Mouse (Mus musculus): Measurements from ENCODE around the gene Bach2. TPM values are rescaled to one million over a fixed set of nuclear protein-coding genes. Genes with fewer than 3 reads are reported as not detected.

Gene Bach2
- total RNA-seq, 1 experiment from 2014 or later, result 4.7 TPM

DNA sequence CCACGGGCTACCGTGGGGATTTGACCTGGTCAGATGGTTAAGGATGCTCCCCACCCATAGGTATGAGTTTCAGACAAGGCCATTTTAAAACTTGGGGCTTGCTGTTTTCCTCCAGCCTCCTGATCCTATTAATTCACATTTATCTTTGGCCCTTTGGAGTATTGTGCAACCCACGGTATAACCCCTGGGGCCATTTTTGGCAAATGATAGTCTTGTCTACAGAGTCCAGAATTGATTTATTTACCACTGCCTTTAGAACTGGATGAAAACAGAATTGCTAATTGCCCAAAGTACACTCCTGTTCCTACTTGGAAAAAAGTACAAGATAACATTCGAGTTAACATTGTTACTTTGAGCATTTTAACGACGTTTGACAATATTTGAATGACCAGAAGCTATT, 7.0 kb downstream of the Bach2 start:
- no peak for ATAC-seq (replicated peaks in 1 of 2; ENCODE audit: insufficient read depth in 1 of 2, low FRiP score in 2 of 2, low TSS enrichment in 1 of 2, low read depth in 1 of 2, poor library complexity in 2 of 2, severe bottlenecking in 2 of 2)

- ATAC-seq (replicated peaks in 1 of 2; ENCODE audit: insufficient read depth in 1 of 2, low FRiP score in 2 of 2, low TSS enrichment in 1 of 2, low read depth in 1 of 2, poor library complexity in 2 of 2, severe bottlenecking in 2 of 2), result no peak
Observed at GRCm38 (mm10) chr4:32246020-32246419, 7.4 kb downstream of the Bach2 start.

DNA sequence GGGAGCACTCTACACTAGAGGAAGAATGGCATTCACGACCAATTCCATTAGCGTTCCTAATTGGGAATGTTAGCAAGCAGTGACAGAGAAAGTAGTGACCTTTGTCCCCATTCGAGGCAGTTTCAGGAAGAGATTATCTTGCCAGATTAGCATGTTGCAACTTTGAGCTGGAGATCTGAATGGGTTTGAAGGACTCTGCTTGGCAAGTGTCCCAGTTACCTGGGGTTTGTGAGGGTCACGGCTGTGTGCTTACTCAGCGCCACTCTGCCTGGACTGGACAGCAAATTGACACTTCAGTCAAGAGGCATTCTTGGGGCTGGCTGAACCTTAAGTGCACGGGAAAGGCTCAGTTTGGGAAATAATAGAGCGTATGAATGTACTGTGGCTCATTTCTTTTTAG, 8.2 kb downstream of the Bach2 start:
- no peak for ATAC-seq (replicated peaks in 1 of 2; ENCODE audit: insufficient read depth in 1 of 2, low FRiP score in 2 of 2, low TSS enrichment in 1 of 2, low read depth in 1 of 2, poor library complexity in 2 of 2, severe bottlenecking in 2 of 2)

DNA sequence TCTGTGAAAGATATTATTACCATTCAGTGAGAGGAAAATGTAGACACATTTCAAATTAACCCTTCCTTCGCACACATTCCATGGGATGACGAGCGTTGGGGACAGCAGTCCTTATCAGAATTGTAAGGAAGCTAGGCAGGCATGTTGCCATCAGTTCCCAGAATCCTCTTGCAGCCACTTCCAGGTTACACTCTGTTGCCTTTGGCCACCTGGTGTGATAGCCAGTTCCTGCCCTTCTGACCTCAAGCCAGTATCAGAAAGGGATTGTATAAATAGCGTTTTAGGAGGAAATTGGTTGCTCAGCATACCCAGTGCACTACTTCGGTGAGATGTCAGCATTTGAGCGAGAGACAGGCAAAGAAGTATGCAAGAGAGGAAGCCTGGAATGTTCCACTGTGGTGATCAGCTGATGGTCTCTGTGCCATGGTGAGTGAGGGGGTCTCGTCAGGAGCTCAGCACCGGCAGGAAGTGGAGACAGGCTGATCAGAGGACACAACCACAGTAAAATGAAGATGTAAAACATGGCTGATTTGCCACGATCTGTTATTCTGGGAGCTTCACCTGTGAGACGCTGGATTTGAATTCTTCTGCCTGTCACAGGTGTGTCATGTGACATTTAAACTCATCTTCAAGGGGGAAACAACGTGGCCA, 9.0 kb downstream of the Bach2 start:
- ATAC-seq (replicated peaks in 1 of 2; ENCODE audit: insufficient read depth in 1 of 2, low FRiP score in 2 of 2, low TSS enrichment in 1 of 2, low read depth in 1 of 2, poor library complexity in 2 of 2, severe bottlenecking in 2 of 2), result no peak

- ATAC-seq (replicated peaks in 1 of 2; ENCODE audit: insufficient read depth in 1 of 2, low FRiP score in 2 of 2, low TSS enrichment in 1 of 2, low read depth in 1 of 2, poor library complexity in 2 of 2, severe bottlenecking in 2 of 2), result peak; percentile 51 to 54; a peak in 3 of 4 replicates
Observed at GRCm38 (mm10) chr4:32248236-32248635, 9.6 kb downstream of the Bach2 start.

DNA sequence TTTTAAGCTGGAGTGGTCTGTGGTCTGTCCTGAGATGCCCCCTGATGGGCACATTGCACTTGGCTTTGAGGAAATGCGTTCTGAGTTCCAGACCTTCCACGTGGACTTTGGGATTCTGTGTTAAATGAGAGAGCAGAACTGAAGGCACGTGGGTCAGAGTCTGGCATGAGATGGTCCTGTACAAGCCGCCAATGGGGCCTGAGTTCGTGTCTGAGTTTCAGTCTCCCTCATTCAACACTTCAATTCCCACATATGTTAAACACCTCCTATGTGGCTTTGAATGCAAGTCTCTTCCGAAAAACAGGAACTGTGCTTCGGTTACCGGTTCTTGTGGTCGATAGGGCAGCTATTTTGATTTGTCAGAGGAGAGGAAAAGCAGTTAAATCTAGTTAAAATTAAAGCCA, 10.4 kb downstream of the Bach2 start:
- peak; percentile 29 to 47; a peak in 2 of 4 replicates for ATAC-seq (replicated peaks in 1 of 2; ENCODE audit: insufficient read depth in 1 of 2, low FRiP score in 2 of 2, low TSS enrichment in 1 of 2, low read depth in 1 of 2, poor library complexity in 2 of 2, severe bottlenecking in 2 of 2)

- peak; percentile 52 to 55 for ATAC-seq (replicated peaks in 1 of 2; ENCODE audit: insufficient read depth in 1 of 2, low FRiP score in 2 of 2, low TSS enrichment in 1 of 2, low read depth in 1 of 2, poor library complexity in 2 of 2, severe bottlenecking in 2 of 2)
Observed at GRCm38 (mm10) chr4:32249748-32250332, 11.2 kb downstream of the Bach2 start.

DNA sequence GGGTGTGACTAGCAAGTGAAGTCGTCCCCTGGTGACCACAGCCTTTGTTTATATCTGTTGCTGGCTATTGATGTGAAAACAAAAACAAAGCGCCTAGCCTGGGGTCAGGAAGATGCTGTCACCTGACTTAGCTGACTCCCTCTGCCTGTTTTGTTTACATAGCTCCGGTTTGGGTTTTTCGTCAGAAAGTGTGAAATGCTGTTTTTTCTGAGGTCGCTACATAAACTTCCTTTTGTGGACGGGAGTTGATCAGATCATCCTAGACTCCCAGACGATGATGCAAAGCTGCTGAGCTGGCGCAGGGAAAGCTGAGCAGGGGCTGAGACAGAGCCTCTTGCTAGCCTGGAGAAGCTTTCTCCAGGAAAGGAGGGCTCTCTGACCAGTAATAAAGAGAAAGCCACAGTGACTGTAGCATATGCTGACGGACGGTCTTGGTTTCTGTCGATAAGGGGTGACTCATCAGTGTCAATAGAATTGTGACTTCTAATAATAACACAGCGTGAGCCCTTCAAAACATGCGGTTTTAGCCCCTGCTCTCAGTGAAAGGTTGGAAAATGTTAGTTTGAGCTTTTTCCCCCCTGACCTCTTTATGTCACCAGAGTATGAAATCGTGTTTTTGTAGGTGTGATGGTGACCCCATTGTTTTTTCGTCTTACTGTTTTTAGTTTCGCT, 11.9 kb downstream of the Bach2 start:
- ATAC-seq (replicated peaks in 1 of 2; ENCODE audit: insufficient read depth in 1 of 2, low FRiP score in 2 of 2, low TSS enrichment in 1 of 2, low read depth in 1 of 2, poor library complexity in 2 of 2, severe bottlenecking in 2 of 2), result peak; percentile 1 to 14; a peak in 2 of 4 replicates

- ATAC-seq (replicated peaks in 1 of 2; ENCODE audit: insufficient read depth in 1 of 2, low FRiP score in 2 of 2, low TSS enrichment in 1 of 2, low read depth in 1 of 2, poor library complexity in 2 of 2, severe bottlenecking in 2 of 2), result peak; percentile 23 to 38; a peak in 3 of 4 replicates
Observed at GRCm38 (mm10) chr4:32251005-32251365, 12.4 kb downstream of the Bach2 start.

DNA sequence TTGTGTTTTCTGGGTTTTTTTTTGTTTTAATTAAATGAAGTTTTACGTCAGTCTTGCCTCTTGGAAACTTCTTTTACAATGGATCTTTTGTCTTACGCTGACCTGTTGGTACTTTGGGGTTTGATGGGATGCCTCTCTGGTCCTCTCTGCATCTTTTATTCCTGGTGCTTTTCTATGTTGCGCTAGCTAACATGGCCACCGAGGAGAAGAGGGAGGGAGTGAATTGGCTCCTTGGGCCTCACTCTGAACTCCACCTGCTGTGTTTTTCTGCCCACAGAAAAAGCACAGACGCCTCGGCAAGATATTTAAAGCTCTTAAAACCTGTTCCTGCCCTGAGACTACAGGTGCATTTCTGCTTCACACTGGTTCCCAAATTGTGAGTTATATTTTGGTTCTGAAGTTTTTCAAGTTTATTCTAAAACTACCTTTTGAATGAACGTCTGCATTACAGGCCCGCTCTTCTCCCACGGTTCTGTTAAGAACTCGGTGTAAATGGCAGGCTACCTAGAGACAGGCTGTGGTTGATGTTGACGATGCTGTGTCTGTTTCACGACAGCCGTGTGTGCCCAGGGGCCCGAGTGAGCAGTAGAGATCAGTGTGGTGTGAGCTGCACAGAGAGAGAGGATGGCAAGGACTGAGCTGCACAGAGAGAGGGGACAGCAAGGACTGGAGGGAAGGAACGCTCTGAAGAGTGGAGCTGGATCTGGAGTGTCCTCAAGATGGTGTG, 13.5 kb downstream of the Bach2 start:
- no peak for ATAC-seq (replicated peaks in 1 of 2; ENCODE audit: insufficient read depth in 1 of 2, low FRiP score in 2 of 2, low TSS enrichment in 1 of 2, low read depth in 1 of 2, poor library complexity in 2 of 2, severe bottlenecking in 2 of 2)

- ATAC-seq (replicated peaks in 1 of 2; ENCODE audit: insufficient read depth in 1 of 2, low FRiP score in 2 of 2, low TSS enrichment in 1 of 2, low read depth in 1 of 2, poor library complexity in 2 of 2, severe bottlenecking in 2 of 2), result peak; percentile 59 to 65; a peak in 3 of 4 replicates
Observed at GRCm38 (mm10) chr4:32257686-32258085, 19.1 kb downstream of the Bach2 start.

- ATAC-seq (replicated peaks in 1 of 2; ENCODE audit: insufficient read depth in 1 of 2, low FRiP score in 2 of 2, low TSS enrichment in 1 of 2, low read depth in 1 of 2, poor library complexity in 2 of 2, severe bottlenecking in 2 of 2), result peak; percentile 86 to 94
Observed at GRCm38 (mm10) chr4:32258093-32258492, 19.5 kb downstream of the Bach2 start.

DNA sequence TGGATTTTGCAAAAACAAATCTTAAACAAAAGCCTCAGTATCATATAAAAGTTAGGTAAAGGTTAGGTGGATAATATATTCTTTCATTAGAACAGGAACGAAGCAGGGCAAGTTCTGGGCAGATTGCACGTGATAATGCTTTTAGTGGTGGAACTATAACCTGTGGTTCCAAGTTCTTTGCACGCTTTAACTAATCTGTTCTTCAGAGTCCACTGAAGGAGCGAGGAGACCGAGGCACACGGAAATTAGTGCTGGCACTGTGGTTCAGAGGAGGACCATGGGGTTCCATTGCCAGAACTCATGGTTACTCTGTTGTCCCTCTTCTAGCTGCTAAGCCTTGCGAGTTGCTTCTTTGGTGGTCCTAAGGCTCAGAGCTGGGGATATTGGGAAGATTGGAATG, 20.0 kb downstream of the Bach2 start:
- ATAC-seq (replicated peaks in 1 of 2; ENCODE audit: insufficient read depth in 1 of 2, low FRiP score in 2 of 2, low TSS enrichment in 1 of 2, low read depth in 1 of 2, poor library complexity in 2 of 2, severe bottlenecking in 2 of 2), result no peak

DNA sequence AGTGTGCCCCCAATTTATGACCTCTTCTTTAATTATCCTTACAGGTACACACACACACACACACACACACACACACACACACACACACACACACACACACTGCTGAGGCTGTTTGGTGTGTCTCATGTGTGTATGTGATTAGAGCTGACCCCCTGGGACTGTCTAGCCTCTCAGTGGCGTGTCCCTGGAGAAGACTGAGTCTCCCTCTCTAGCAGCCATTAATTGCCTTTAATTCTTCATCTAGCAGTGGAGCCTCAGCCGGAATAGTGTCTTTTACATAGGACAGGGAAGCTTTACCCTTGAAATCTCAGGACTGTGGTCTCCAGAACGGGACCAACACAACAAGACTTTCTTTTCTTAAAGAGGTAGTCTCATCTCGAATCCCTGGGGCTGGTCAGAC, 22.3 kb downstream of the Bach2 start:
- ATAC-seq (replicated peaks in 1 of 2; ENCODE audit: insufficient read depth in 1 of 2, low FRiP score in 2 of 2, low TSS enrichment in 1 of 2, low read depth in 1 of 2, poor library complexity in 2 of 2, severe bottlenecking in 2 of 2), result no peak

DNA sequence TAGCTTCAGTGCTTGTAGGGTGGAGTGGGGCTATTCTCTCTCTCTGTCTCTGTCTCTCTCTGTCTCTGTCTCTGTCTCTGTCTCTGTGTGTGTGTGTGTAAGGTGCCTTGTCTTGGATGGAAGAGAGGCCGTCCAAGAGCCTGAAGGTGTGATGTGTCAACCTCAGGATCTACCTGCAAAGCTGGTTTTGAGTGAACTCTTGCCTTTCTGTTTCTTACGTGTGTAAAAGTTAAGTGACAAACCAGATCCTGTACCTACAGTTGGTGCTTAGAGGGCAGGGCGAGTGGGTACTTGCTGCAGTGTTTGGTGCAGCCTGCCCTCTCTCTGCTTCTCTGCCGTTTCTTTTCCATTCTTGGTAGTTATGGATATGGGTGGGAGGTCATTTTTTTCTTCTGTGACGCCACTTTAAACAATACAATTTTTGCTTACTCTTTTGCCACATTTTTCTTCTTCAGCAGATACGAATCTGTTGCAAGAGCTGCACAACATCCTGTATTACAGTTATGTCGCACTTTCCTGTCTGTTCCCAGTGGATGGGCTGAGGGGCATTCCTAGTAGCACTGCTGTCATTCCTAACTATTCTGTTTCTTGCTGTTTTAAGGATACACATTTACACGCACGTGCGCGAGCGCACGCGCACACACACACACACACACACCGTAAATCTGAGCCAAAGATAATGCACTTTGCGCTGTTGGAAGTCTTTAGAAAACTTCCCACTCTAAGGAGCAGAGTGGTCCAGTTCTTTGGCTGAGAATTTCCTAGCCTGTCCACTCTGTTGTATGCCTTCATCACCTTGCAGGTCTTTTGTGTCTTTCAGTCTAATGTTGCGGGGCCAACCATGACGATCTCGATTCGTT, 24.5 kb downstream of the Bach2 start:
- no peak for ATAC-seq (replicated peaks in 1 of 2; ENCODE audit: insufficient read depth in 1 of 2, low FRiP score in 2 of 2, low TSS enrichment in 1 of 2, low read depth in 1 of 2, poor library complexity in 2 of 2, severe bottlenecking in 2 of 2)

DNA sequence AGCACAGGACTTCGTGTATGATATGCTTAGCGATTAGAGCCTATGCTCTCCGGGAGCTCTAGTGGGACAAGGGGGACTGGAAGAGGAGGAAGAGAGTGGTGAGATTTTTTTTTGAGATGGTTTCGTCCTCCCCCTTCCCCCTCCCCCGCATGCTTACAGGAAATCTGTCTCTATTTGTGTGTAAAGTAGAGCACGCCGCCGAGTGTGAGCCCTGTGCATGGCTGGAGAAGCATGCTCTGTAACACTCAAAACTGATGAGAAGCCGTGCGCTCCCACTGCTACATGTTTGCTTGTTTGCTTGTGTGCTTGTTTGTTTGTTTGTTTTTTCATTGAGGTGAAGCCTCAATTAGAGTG, 25.1 kb downstream of the Bach2 start:
- ATAC-seq (replicated peaks in 1 of 2; ENCODE audit: insufficient read depth in 1 of 2, low FRiP score in 2 of 2, low TSS enrichment in 1 of 2, low read depth in 1 of 2, poor library complexity in 2 of 2, severe bottlenecking in 2 of 2), result no peak

GRCm38 (mm10) chr4:32264892-32265291, 26.3 kb downstream of the Bach2 start:
- ATAC-seq (replicated peaks in 1 of 2; ENCODE audit: insufficient read depth in 1 of 2, low FRiP score in 2 of 2, low TSS enrichment in 1 of 2, low read depth in 1 of 2, poor library complexity in 2 of 2, severe bottlenecking in 2 of 2), result no peak
